Mouse (Mus musculus) stomach, postnatal 0 days (tissue): ENCODE results near the gene Thbs1. TPM values are rescaled to one million over a fixed set of nuclear protein-coding genes. Genes with fewer than 3 reads are reported as not detected.
"Not testable (repeated sequence)": the region's sequence is repeated elsewhere in the genome, so short reads cannot be mapped to it uniquely, and the experiment has no call there.

ENCODE experiments used
- ATAC-seq: fragments of 200-750 bp; cut with Nextera tagmentation; 2 replicates; pipeline ENCODE4 v1.8.0; 2017; ENCODE audit not compliant: low FRiP score, low TSS enrichment
- DNase-seq: peaks from one replicate; pipeline ENCODE4 v3.0.0-alpha.2; 2016; ENCODE audit warnings: low spot score
- H3K27ac ChIP-seq: fragments of 300-500 bp; sonication (generic); replicated peaks from 2 replicates; pipeline ENCODE4 v1.5.1; 2014; ENCODE audit warnings: mild to moderate bottlenecking, control low read depth
- H3K27me3 ChIP-seq: fragments of 300-500 bp; sonication (generic); 2 replicates; pipeline ENCODE4 v1.6.1; 2014; ENCODE audit warnings: low read length; ENCODE audit not compliant: control insufficient read depth, insufficient read depth
- H3K36me3 ChIP-seq: fragments of 300-500 bp; sonication (generic); 2 replicates; pipeline ENCODE4 v1.6.1; 2014; ENCODE audit warnings: low read length, mixed read lengths; ENCODE audit not compliant: control insufficient read depth, insufficient read depth
- H3K4me1 ChIP-seq: fragments of 300-500 bp; sonication (generic); replicated peaks from 2 replicates; pipeline ENCODE4 v1.6.1; 2014; ENCODE audit warnings: antibody characterized with exemption; ENCODE audit not compliant: control insufficient read depth, insufficient read depth
- H3K4me2 ChIP-seq: fragments of 300-500 bp; sonication (generic); replicated peaks from 2 replicates; pipeline ENCODE4 v1.6.1; 2014; ENCODE audit warnings: low read depth, mild to moderate bottlenecking, control low read depth, moderate library complexity
- H3K4me3 ChIP-seq: fragments of 300-500 bp; sonication (generic); 2 replicates; pipeline ENCODE4 v1.5.1; 2014; ENCODE audit warnings: low read depth, low read length, control low read depth
- H3K9ac ChIP-seq: fragments of 300-500 bp; sonication (generic); 2 replicates; pipeline ENCODE4 v1.6.1; 2014; ENCODE audit warnings: mild to moderate bottlenecking, low read length, control low read depth, mixed read lengths
- H3K9me3 ChIP-seq: fragments of 300-500 bp; sonication (generic); 2 replicates; pipeline ENCODE4 v1.6.1; 2016; ENCODE audit warnings: low read length; ENCODE audit not compliant: control insufficient read depth
- CTCF ChIP-seq: IDR thresholded peaks from 2 replicates; pipeline ENCODE4 v1.5.1; 2016; ENCODE audit warnings: antibody characterized with exemption, low read depth, mild to moderate bottlenecking, moderate library complexity
- EP300 ChIP-seq: optimal IDR thresholded peaks from 2 replicates; pipeline ENCODE3; 2016; ENCODE audit warnings: antibody characterized with exemption
- WGBS: fragments of 180-500 bp; shearing (Covaris S2); extraction: QIAGEN DNeasy Blood & Tissue Kit; methylation state at CpG from one replicate; pipeline ENCODE4 v1.1.7; 2014; 5-methylcytosine and 5-hydroxymethylcytosine counted together
- polyA plus RNA-seq: library from polyadenylated mRNA; unstranded; fragments of >200 nt; fragmentation: Nextera tagmentation; extraction: Ambion mirVana; gene quantifications from 2 replicates; pipeline ENCODE4 v1.2.1, GENCODE M21; 2015

Thbs1 gene
- polyA plus RNA-seq, 1 experiment from 2014 or later = 19.0 TPM

DNA sequence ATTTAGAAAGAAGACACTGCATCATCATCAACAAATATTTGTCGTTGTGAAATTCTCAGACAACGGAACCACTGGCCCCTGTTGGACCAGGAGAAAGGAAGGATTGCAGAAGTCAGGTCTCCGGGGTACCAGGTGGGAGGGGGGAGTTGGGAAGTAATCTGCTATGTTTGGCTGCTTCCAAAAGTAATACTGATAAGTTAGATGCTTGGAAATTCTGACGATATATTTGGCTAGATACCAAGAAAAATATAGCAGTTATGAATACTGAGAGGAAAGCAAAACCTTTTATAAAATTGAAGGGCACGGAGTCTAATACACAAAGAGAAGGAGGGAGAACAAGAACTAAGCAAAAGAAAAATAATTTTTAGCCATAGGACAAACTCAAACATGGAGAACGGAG lies 27.6 kb downstream of the Thbs1 start:
- H3K9me3 ChIP-seq = no peaks in the 10 kb centered on the region
- DNase-seq = no peak

DNA sequence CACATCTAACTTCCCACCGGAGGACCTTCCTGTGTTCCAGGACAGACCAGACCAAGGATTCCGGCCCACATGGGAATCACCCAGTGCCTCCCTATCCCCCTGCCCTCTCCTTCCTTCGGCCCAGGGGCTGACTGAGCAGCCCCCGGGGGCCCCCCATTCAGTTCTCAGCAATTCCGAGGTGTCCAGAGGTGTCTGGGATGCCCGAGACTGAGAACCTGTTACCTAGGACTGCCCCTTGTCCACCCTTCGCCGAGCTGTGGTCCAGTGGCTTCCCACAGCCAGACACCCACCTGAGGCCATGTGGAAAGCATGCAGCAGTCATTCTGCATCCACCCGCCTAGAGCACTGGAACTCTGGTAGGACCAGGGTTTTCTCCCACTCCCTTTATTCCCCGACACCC lies 30.0 kb downstream of the Thbs1 start:
- TF ChIP-seq CTCF (no peak), EP300 (no peak)
- DNase-seq (no peak), ATAC-seq (no peak)
- Histone ChIP-seq H3K4me3 (no peak overlapping the region), H3K27me3 (no peaks in the 10 kb centered on the region), H3K9ac (no peak overlapping the region), H3K4me1 (no peaks in the 10 kb centered on the region), H3K27ac (no peak overlapping the region), H3K36me3 (no peaks in the 10 kb centered on the region), H3K4me2 (no peak overlapping the region), H3K9me3 (no peaks in the 10 kb centered on the region)
- WGBS = 91% methylated on average over 10 of the region's 10 CpGs

More for the DNA sequence above, 27.6 kb downstream of the Thbs1 start:
- Histone ChIP-seq H3K36me3 (no peaks in the 10 kb centered on the region), H3K4me3 (no peak overlapping the region), H3K27ac (no peak overlapping the region), H3K27me3 (no peaks in the 10 kb centered on the region), H3K4me2 (no peak overlapping the region), H3K4me1 (no peaks in the 10 kb centered on the region), H3K9ac (no peak overlapping the region)
- 62% methylated on average over 6 of the region's 6 CpGs for WGBS
- no peak for ATAC-seq
- TF ChIP-seq CTCF = no peak
- TF ChIP-seq EP300 = no peak

DNA sequence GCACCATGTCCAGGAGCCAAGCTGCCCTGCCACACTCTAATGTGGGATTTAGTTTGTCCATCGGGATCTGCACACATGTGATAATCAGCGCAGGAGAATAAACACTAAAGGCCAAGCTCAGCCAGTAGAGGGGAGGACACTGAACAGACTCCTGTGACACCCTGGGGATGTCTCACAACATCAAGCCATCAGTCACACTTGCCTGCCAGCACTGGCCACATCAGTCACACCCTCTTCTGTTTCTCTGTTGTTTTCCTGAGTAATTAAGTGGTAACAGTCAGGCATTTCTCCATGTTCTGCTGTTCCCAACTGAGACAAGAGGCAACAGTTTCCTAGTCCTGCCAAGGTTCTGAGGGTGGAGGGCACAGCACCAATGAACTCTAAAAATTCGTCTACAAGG lies 36.1 kb downstream of the Thbs1 start:
- DNase-seq, H3K36me3 ChIP-seq, H3K4me1 ChIP-seq, H3K27ac ChIP-seq, H3K9me3 ChIP-seq, H3K4me3 ChIP-seq, H3K27me3 ChIP-seq, H3K4me2 ChIP-seq, ATAC-seq, H3K9ac ChIP-seq: not testable (repeated sequence)
- WGBS = 54% methylated on average over 3 of the region's 3 CpGs

DNA sequence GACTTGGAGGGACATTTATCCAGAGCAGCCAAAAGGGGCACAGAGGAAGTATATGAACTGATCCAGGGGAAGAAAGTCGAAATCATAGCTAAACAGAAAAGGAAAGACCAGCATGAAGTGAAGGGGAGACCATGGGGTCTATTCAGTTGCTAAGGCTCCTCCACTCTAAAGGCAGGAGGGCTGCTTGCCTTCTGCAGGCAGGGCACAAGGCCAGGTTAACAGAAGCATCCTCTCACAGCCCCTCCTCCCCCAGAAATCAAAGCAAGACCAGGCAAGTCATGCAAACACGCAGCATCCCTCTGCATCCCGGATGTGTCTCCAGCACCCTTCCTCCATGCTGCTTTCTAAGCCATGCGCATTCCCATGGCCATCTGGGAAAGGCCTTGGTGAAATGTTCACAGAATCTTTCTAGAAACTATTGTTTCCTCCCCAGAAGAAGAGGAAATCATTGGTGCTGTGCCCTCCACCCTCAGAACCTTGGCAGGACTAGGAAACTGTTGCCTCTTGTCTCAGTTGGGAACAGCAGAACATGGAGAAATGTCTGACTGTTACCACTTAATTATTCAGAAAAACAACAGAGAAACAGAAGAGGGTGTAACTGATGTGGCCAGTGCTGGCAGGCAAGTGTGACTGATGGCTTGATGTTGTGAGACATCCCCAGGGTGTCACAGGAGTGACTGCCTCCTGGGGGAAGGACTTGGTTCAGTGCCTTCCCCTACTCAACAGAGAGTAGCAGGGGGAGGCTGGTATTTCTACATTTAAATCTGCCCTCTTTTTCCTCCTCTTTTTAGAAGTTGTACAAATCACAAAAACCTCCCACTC lies 36.9 kb downstream of the Thbs1 start:
- no peaks in the 10 kb centered on the region for H3K36me3 ChIP-seq
- H3K4me3 ChIP-seq = no peak overlapping the region
- 69% methylated on average over 4 of the region's 4 CpGs for WGBS
- no peak overlapping the region for H3K4me2 ChIP-seq
- DNase-seq (no peak), ATAC-seq (no peak)
- no peak overlapping the region for H3K9ac ChIP-seq
- no peak overlapping the region for H3K27ac ChIP-seq
- no peaks in the 10 kb centered on the region for H3K9me3 ChIP-seq
- TF ChIP-seq CTCF = no peak
- 0 out of 2 replicates have a peak, but pooled peaks cover 2% of the 10 kb centered on the region for H3K4me1 ChIP-seq
- no peaks in the 10 kb centered on the region for H3K27me3 ChIP-seq

DNA sequence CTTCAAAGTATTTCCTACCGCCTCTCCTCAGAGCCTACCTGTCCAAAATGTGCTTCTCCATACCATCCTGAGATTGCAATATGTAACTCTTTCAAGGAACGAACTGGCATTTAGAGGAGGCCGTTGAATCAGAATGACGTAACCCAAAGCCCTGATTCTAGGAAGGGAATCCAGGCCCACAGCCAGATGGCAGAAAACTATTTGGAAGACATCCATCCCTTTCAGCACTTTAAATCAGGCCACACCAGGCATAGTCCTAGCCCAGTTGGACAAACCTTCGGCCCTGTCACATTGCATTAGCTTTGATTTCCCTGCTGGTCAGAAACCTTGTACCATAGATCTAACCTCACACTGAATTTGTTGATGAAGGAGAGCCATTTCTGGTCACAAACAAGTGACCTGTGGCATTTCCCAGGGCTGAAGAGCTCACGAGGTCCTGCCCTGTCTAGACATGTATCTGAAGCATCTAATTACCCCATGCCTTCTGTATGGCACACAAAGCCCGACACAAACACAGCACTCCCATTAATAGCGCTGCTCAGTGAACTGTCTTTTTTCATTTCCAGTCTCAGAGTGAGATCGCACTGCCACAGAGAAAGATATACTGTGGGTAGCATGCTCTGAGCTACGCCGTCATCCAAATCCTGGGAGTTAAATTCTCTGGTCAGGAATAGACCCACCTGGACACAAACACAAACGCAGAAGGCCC lies 38.3 kb downstream of the Thbs1 start:
- Histone ChIP-seq H3K4me1 (0 out of 2 replicates have a peak, but pooled peaks cover 2% of the 10 kb centered on the region), H3K4me2 (no peak overlapping the region), H3K9ac (no peak overlapping the region), H3K36me3 (no peaks in the 10 kb centered on the region), H3K9me3 (no peaks in the 10 kb centered on the region), H3K27me3 (no peaks in the 10 kb centered on the region), H3K27ac (no peak overlapping the region), H3K4me3 (no peak overlapping the region)
- TF ChIP-seq EP300 = no peak
- TF ChIP-seq CTCF = peak; percentile 22
- WGBS = 54% methylated on average over 12 of the region's 12 CpGs
- ATAC-seq (no peak; the same call in 1 of the 2 replicates), DNase-seq (peak; percentile 18)

DNA sequence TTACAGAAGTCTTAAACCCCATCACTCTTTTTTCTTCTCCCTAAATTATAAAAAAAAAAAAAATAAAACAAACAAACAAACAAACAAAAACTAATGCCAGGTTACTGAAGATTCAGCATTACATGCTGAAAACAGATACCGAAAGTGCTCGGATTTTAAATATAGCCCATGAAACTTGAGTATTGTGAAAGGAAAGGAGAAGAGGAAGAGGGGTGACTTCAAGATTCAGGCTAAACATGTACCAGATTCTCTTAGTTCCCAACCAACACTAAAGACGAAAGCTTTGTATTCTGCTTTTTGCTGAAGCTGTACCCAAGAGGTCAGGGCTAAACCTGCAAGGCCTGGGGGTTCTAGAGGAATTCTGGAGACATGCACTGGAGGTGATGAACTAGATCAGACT lies 46.4 kb downstream of the Thbs1 start:
- no peak for TF ChIP-seq EP300
- no peak for TF ChIP-seq CTCF
- Histone ChIP-seq H3K27me3 (no peaks in the 10 kb centered on the region), H3K4me2 (no peak overlapping the region), H3K27ac (no peak overlapping the region), H3K36me3 (no peaks in the 10 kb centered on the region), H3K4me3 (no peak overlapping the region), H3K4me1 (no peaks in the 10 kb centered on the region), H3K9ac (no peak overlapping the region), H3K9me3 (no peaks in the 10 kb centered on the region)
- ATAC-seq (no peak), DNase-seq (no peak)
- 85% methylated on average over 3 of the region's 3 CpGs for WGBS
